Mouse (Mus musculus) stomach, embryonic 14.5 days (tissue): ENCODE data around the gene Brpf3. TPM values are rescaled to one million over a fixed set of nuclear protein-coding genes. Genes with fewer than 3 reads are reported as not detected.
"Not testable (repeated sequence)": the region's sequence is repeated elsewhere in the genome, so short reads cannot be mapped to it uniquely, and the experiment has no call there.

ENCODE experiments used
- ATAC-seq: fragments of 200-750 bp; cut with Nextera tagmentation; 2 replicates; pipeline ENCODE4 v1.8.0; 2017; ENCODE audit warnings: low read depth, moderate TSS enrichment; ENCODE audit not compliant: insufficient number of reproducible peaks, insufficient read depth, low FRiP score
- H3K27ac ChIP-seq: fragments of 300-500 bp; sonication (generic); 2 replicates; pipeline ENCODE4 v1.5.1; 2014; ENCODE audit warnings: mild to moderate bottlenecking, low read length, moderate library complexity, mixed read lengths
- H3K27me3 ChIP-seq: fragments of 300-500 bp; sonication (generic); 2 replicates; pipeline ENCODE4 v1.6.1; 2014; ENCODE audit warnings: low read length, control low read depth, mixed read lengths; ENCODE audit not compliant: control insufficient read depth, insufficient read depth
- H3K36me3 ChIP-seq: fragments of 300-500 bp; sonication (generic); 2 replicates; pipeline ENCODE4 v1.6.1; 2014; ENCODE audit warnings: mild to moderate bottlenecking, control low read depth, low read length, moderate library complexity, mixed read lengths; ENCODE audit not compliant: control insufficient read depth, insufficient read depth
- H3K4me1 ChIP-seq: fragments of 300-500 bp; sonication (generic); 2 replicates; pipeline ENCODE4 v1.6.1; 2014; ENCODE audit warnings: low read length, control low read depth, mixed read lengths; ENCODE audit not compliant: control insufficient read depth, insufficient read depth
- H3K4me2 ChIP-seq: fragments of 300-500 bp; sonication (generic); replicated peaks from 2 replicates; pipeline ENCODE4 v1.6.1; 2014; ENCODE audit warnings: low read depth, low read length, control low read depth
- H3K4me3 ChIP-seq: fragments of 300-500 bp; sonication (generic); 2 replicates; pipeline ENCODE4 v1.5.1; 2014; ENCODE audit warnings: low read depth, low read length, control low read depth
- H3K9ac ChIP-seq: fragments of 300-500 bp; sonication (generic); replicated peaks from 2 replicates; pipeline ENCODE4 v1.6.1; 2014; ENCODE audit warnings: low read depth, mild to moderate bottlenecking, control low read depth, low read length, moderate library complexity, mixed read lengths
- H3K9me3 ChIP-seq: fragments of 300-500 bp; sonication (generic); 2 replicates; pipeline ENCODE4 v1.6.1; 2016; ENCODE audit warnings: low read depth, low read length, control low read depth; ENCODE audit not compliant: control insufficient read depth
- WGBS: fragments of 180-500 bp; shearing (Covaris S2); extraction: QIAGEN DNeasy Blood & Tissue Kit; methylation state at CpG from one replicate; pipeline ENCODE4 v1.1.7; 2014; 5-methylcytosine and 5-hydroxymethylcytosine counted together
- polyA plus RNA-seq: library from polyadenylated mRNA; unstranded; fragments of >200 nt; fragmentation: Nextera tagmentation; extraction: Ambion mirVana; gene quantifications from 2 replicates; pipeline ENCODE4 v1.2.1, GENCODE M21; 2014

Brpf3 gene
- polyA plus RNA-seq, 1 experiment from 2014 or later: 13.8 TPM

GRCm38 (mm10) chr17:28816326-28816725 lies 15.4 kb downstream of the Brpf3 start:
- not testable (repeated sequence) for H3K4me1 ChIP-seq, H3K27ac ChIP-seq, H3K4me2 ChIP-seq, H3K9me3 ChIP-seq, ATAC-seq, H3K4me3 ChIP-seq, H3K9ac ChIP-seq, H3K27me3 ChIP-seq
- peaks cover 69% of the 10 kb centered on the region for H3K36me3 ChIP-seq
- WGBS: 94% methylated on average over 10 of the region's 10 CpGs

- no peak for ATAC-seq
- H3K27ac ChIP-seq: no peak overlapping the region
- peaks cover 77% of the 10 kb centered on the region for H3K36me3 ChIP-seq
- no peaks in the 10 kb centered on the region for H3K9me3 ChIP-seq
- no peak overlapping the region for H3K4me3 ChIP-seq
- no peaks in the 10 kb centered on the region for H3K27me3 ChIP-seq
- no peak overlapping the region for H3K4me2 ChIP-seq
- no peak overlapping the region for H3K9ac ChIP-seq
- no peaks in the 10 kb centered on the region for H3K4me1 ChIP-seq
- WGBS: 95% methylated on average over 25 of the region's 25 CpGs
Observed at GRCm38 (mm10) chr17:28816875-28817811, 16.3 kb downstream of the Brpf3 start.

GRCm38 (mm10) chr17:28820189-28820588 lies 19.3 kb downstream of the Brpf3 start:
- WGBS: 92% methylated on average over 2 of the region's 2 CpGs
- Histone ChIP-seq H3K27ac (no peak overlapping the region), H3K4me1 (no peaks in the 10 kb centered on the region), H3K4me2 (no peak overlapping the region), H3K27me3 (no peaks in the 10 kb centered on the region), H3K9me3 (no peaks in the 10 kb centered on the region), H3K36me3 (peaks cover 82% of the 10 kb centered on the region), H3K4me3 (no peak overlapping the region), H3K9ac (no peak overlapping the region)
- no peak for ATAC-seq

GRCm38 (mm10) chr17:28823004-28823745 lies 22.3 kb downstream of the Brpf3 start:
- WGBS: 87% methylated on average over 13 of the region's 13 CpGs
- Histone ChIP-seq H3K36me3 (peaks cover 82% of the 10 kb centered on the region), H3K4me3 (no peak overlapping the region), H3K9me3 (no peaks in the 10 kb centered on the region), H3K4me1 (no peaks in the 10 kb centered on the region), H3K9ac (no peak overlapping the region), H3K27me3 (no peaks in the 10 kb centered on the region), H3K27ac (no peak overlapping the region), H3K4me2 (no peak overlapping the region)
- peak; percentile 85; the same call in 1 of the 2 replicates for ATAC-seq

GRCm38 (mm10) chr17:28823749-28824148 lies 22.9 kb downstream of the Brpf3 start:
- H3K9me3 ChIP-seq: no peaks in the 10 kb centered on the region
- H3K36me3 ChIP-seq: peaks cover 82% of the 10 kb centered on the region
- no peak overlapping the region for H3K9ac ChIP-seq
- no peaks in the 10 kb centered on the region for H3K4me1 ChIP-seq
- H3K4me3 ChIP-seq: no peak overlapping the region
- WGBS: 81% methylated on average over 11 of the region's 11 CpGs
- no peaks in the 10 kb centered on the region for H3K27me3 ChIP-seq
- H3K27ac ChIP-seq: no peak overlapping the region
- ATAC-seq: 0 out of 2 replicates have a peak, but pooled peaks have one; percentile 6
- H3K4me2 ChIP-seq: no peak overlapping the region

- Histone ChIP-seq H3K36me3 (peaks cover 83% of the 10 kb centered on the region), H3K27me3 (no peaks in the 10 kb centered on the region), H3K9ac (no peak overlapping the region), H3K4me2 (no peak overlapping the region), H3K4me1 (no peaks in the 10 kb centered on the region), H3K4me3 (no peak overlapping the region), H3K27ac (no peak overlapping the region), H3K9me3 (no peaks in the 10 kb centered on the region)
- ATAC-seq: no peak
- WGBS: 75% methylated on average over 6 of the region's 6 CpGs
Observed at GRCm38 (mm10) chr17:28824896-28825295, 24.0 kb downstream of the Brpf3 start.

GRCm38 (mm10) chr17:28825359-28826041 lies 24.6 kb downstream of the Brpf3 start:
- no peaks in the 10 kb centered on the region for H3K9me3 ChIP-seq
- no peak for ATAC-seq
- no peak overlapping the region for H3K4me2 ChIP-seq
- H3K27ac ChIP-seq: no peak overlapping the region
- peaks cover 87% of the 10 kb centered on the region for H3K36me3 ChIP-seq
- 86% methylated on average over 6 of the region's 6 CpGs for WGBS
- H3K4me1 ChIP-seq: no peaks in the 10 kb centered on the region
- H3K4me3 ChIP-seq: no peak overlapping the region
- no peaks in the 10 kb centered on the region for H3K27me3 ChIP-seq
- H3K9ac ChIP-seq: no peak overlapping the region

GRCm38 (mm10) chr17:28827665-28828231 lies 26.9 kb downstream of the Brpf3 start:
- H3K27me3 ChIP-seq: no peaks in the 10 kb centered on the region
- peaks cover 88% of the 10 kb centered on the region for H3K36me3 ChIP-seq
- H3K9me3 ChIP-seq: no peaks in the 10 kb centered on the region
- 89% methylated on average over 8 of the region's 8 CpGs for WGBS
- ATAC-seq: no peak
- no peaks in the 10 kb centered on the region for H3K4me1 ChIP-seq
- no peak overlapping the region for H3K9ac ChIP-seq
- H3K4me2 ChIP-seq: no peak overlapping the region
- no peak overlapping the region for H3K27ac ChIP-seq
- no peak overlapping the region for H3K4me3 ChIP-seq
